Mouse (Mus musculus): Measurements from ENCODE around the gene Zglp1. TPM values are rescaled to one million over a fixed set of nuclear protein-coding genes. Genes with fewer than 3 reads are reported as not detected.
A peak's percentile ranks its signal among the peaks of the same experiment; 100 is the strongest.

The Zglp1 gene
- polyA plus RNA-seq, 2 experiments = 0.21 TPM; not detected in 1

- H3K36me3 ChIP-seq (replicated peaks; ENCODE audit: control insufficient read depth, insufficient read depth, low read depth) = peaks cover 92% of the 10 kb centered on the region
- H3K4me3 ChIP-seq (ENCODE audit: insufficient read depth in 1 of 2, low read depth in 2 of 2, low read length in 2 of 2) = no peak overlapping the region
- ATAC-seq (ENCODE audit: insufficient read depth) (peak; percentile 54; the same call in 1 of the 2 replicates), DNase-seq (ENCODE audit: low read depth in 3 of 3, low spot score in 3 of 3) (no peak)
- WGBS (ENCODE audit: insufficient replicate concordance) = 42% methylated on average over 3 of the region's 3 CpGs
- no peak overlapping the region for H3K4me2 ChIP-seq (ENCODE audit: low read depth)
- H3K9me3 ChIP-seq (ENCODE audit: control insufficient read depth, low read length) = no peaks in the 10 kb centered on the region
- H3K9ac ChIP-seq (replicated peaks) = no peak overlapping the region
- H3K4me1 ChIP-seq (replicated peaks; ENCODE audit: control insufficient read depth in 2 of 2, insufficient read depth in 2 of 2, low read length in 1 of 2) = no peaks in the 10 kb centered on the region; a peak in 1 of 4 replicates
- no peak for TF ChIP-seq CTCF (IDR thresholded peaks at IDR 0.05; ENCODE audit: low read depth)
- TF ChIP-seq EP300 (IDR thresholded peaks at IDR 0.05; ENCODE audit: low read depth) = peak; percentile 40; the same call in 1 of the 2 replicates
- no peak overlapping the region for H3K27ac ChIP-seq
- H3K27me3 ChIP-seq (ENCODE audit: control insufficient read depth, insufficient read depth, low read length) = no peaks in the 10 kb centered on the region
Measured at GRCm38 (mm10) chr9:21083324-21083723, 16.4 kb upstream of the Zglp1 start.

GRCm38 (mm10) chr9:21081127-21081526 is 14.2 kb upstream of the Zglp1 start:
- no peak for ATAC-seq (ENCODE audit: insufficient read depth)
- TF ChIP-seq CTCF (IDR thresholded peaks at IDR 0.05; ENCODE audit: low read depth) (no peak), EP300 (IDR thresholded peaks at IDR 0.05; ENCODE audit: low read depth) (no peak)
- Histone ChIP-seq H3K4me2 (ENCODE audit: low read depth) (no peak overlapping the region), H3K9me3 (ENCODE audit: control insufficient read depth, low read length) (no peaks in the 10 kb centered on the region), H3K27me3 (ENCODE audit: control insufficient read depth, insufficient read depth, low read length) (no peaks in the 10 kb centered on the region), H3K4me1 (replicated peaks; ENCODE audit: control insufficient read depth in 2 of 2, insufficient read depth in 2 of 2, low read length in 1 of 2) (no peaks in the 10 kb centered on the region; a peak in 1 of 4 replicates), H3K27ac (no peak overlapping the region), H3K4me3 (ENCODE audit: insufficient read depth in 1 of 2, low read depth in 2 of 2, low read length in 2 of 2) (no peak overlapping the region), H3K36me3 (replicated peaks; ENCODE audit: control insufficient read depth, insufficient read depth, low read depth) (peaks cover 92% of the 10 kb centered on the region), H3K9ac (replicated peaks) (no peak overlapping the region)
- WGBS (ENCODE audit: insufficient replicate concordance) = 76% methylated on average over 9 of the region's 9 CpGs
- DNase-seq (ENCODE audit: low read depth in 3 of 3, low spot score in 3 of 3) = no peak

- no peak overlapping the region for H3K4me2 ChIP-seq (ENCODE audit: low read depth)
- H3K36me3 ChIP-seq (replicated peaks; ENCODE audit: control insufficient read depth, insufficient read depth, low read depth) = peaks cover 55% of the 10 kb centered on the region
- ATAC-seq (ENCODE audit: insufficient read depth) (no peak), DNase-seq (ENCODE audit: low read depth in 3 of 3, low spot score in 3 of 3) (no peak)
- no peak overlapping the region for H3K4me3 ChIP-seq (ENCODE audit: insufficient read depth in 1 of 2, low read depth in 2 of 2, low read length in 2 of 2)
- no peak overlapping the region for H3K9ac ChIP-seq (replicated peaks)
- H3K27me3 ChIP-seq (ENCODE audit: control insufficient read depth, insufficient read depth, low read length) = no peaks in the 10 kb centered on the region
- H3K27ac ChIP-seq = no peak overlapping the region
- H3K9me3 ChIP-seq (ENCODE audit: control insufficient read depth, low read length) = no peaks in the 10 kb centered on the region
- no peak for TF ChIP-seq EP300 (IDR thresholded peaks at IDR 0.05; ENCODE audit: low read depth)
- no peak for TF ChIP-seq CTCF (IDR thresholded peaks at IDR 0.05; ENCODE audit: low read depth)
- peaks cover 8 to 16% of the 10 kb centered on the region in 2 experiments for H3K4me1 ChIP-seq (replicated peaks; ENCODE audit: control insufficient read depth in 2 of 2, insufficient read depth in 2 of 2, low read length in 1 of 2)
- 83% methylated on average over 3 of the region's 3 CpGs for WGBS (ENCODE audit: insufficient replicate concordance)
Measured at GRCm38 (mm10) chr9:21075625-21076024, 8.7 kb upstream of the Zglp1 start.

- ATAC-seq (ENCODE audit: insufficient read depth) = no peak
- no peak overlapping the region for H3K4me3 ChIP-seq (ENCODE audit: insufficient read depth in 1 of 2, low read depth in 2 of 2, low read length in 2 of 2)
- peaks cover 40% of the 10 kb centered on the region for H3K36me3 ChIP-seq (replicated peaks; ENCODE audit: control insufficient read depth, insufficient read depth, low read depth)
- H3K4me1 ChIP-seq (replicated peaks; ENCODE audit: control insufficient read depth in 2 of 2, insufficient read depth in 2 of 2, low read length in 1 of 2) = peaks cover 8 to 16% of the 10 kb centered on the region in 2 experiments
- no peak overlapping the region for H3K9ac ChIP-seq (replicated peaks)
- no peak overlapping the region for H3K27ac ChIP-seq
- TF ChIP-seq CTCF (IDR thresholded peaks at IDR 0.05; ENCODE audit: low read depth) (no peak), EP300 (IDR thresholded peaks at IDR 0.05; ENCODE audit: low read depth) (no peak)
- no peaks in the 10 kb centered on the region for H3K9me3 ChIP-seq (ENCODE audit: control insufficient read depth, low read length)
- DNase-seq (ENCODE audit: low read depth in 3 of 3, low spot score in 3 of 3) = no peak
- H3K4me2 ChIP-seq (ENCODE audit: low read depth) = peak overlapping the region; percentile 95
- WGBS (ENCODE audit: insufficient replicate concordance) = 71% methylated on average over 1 of the region's 1 CpGs
- no peaks in the 10 kb centered on the region for H3K27me3 ChIP-seq (ENCODE audit: control insufficient read depth, insufficient read depth, low read length)
Measured at GRCm38 (mm10) chr9:21074173-21074572, 7.3 kb upstream of the Zglp1 start.

- Histone ChIP-seq H3K27me3 (ENCODE audit: control insufficient read depth, insufficient read depth, low read length) (no peaks in the 10 kb centered on the region), H3K4me2 (ENCODE audit: low read depth) (peak within 1 kb of the TSS; percentile 95), H3K9me3 (ENCODE audit: control insufficient read depth, low read length) (no peaks in the 10 kb centered on the region), H3K4me3 (ENCODE audit: insufficient read depth in 1 of 2, low read depth in 2 of 2, low read length in 2 of 2) (peak within 1 kb of the TSS; percentile 77 to 93), H3K27ac (peak within 1 kb of the TSS; percentile 45), H3K36me3 (replicated peaks; ENCODE audit: control insufficient read depth, insufficient read depth, low read depth) (peaks cover 31% of the 10 kb centered on the region), H3K9ac (replicated peaks) (peak within 1 kb of the TSS; percentile 74), H3K4me1 (replicated peaks; ENCODE audit: control insufficient read depth in 2 of 2, insufficient read depth in 2 of 2, low read length in 1 of 2) (peaks cover 8 to 16% of the 10 kb centered on the region in 2 experiments)
- ATAC-seq (ENCODE audit: insufficient read depth) (peak; percentile 89), DNase-seq (ENCODE audit: low read depth in 3 of 3, low spot score in 3 of 3) (peak; percentile 73 to 74 (median 73))
- TF ChIP-seq EP300 (IDR thresholded peaks at IDR 0.05; ENCODE audit: low read depth) (no peak), CTCF (IDR thresholded peaks at IDR 0.05; ENCODE audit: low read depth) (no peak)
- 2% methylated on average over 58 of the region's 58 CpGs for WGBS (ENCODE audit: insufficient replicate concordance)
Measured at GRCm38 (mm10) chr9:21073044-21073840, 6.3 kb upstream of the Zglp1 start, which contains the start of the genes Gm49373 and Fdx1l. Gene Gm49373, minus strand, starts transcription at chr9:21073096. Gene Fdx1l, minus strand, starts transcription at chr9:21073614.

All from liver, embryonic 14.5 days (tissue).